Mouse (Mus musculus): ENCODE results near the gene Gfi1. TPM values are rescaled to one million over a fixed set of nuclear protein-coding genes. Genes with fewer than 3 reads are reported as not detected.

Gfi1 gene
- polyA plus RNA-seq, 1 experiment from 2014 or later, result not detected

DNA sequence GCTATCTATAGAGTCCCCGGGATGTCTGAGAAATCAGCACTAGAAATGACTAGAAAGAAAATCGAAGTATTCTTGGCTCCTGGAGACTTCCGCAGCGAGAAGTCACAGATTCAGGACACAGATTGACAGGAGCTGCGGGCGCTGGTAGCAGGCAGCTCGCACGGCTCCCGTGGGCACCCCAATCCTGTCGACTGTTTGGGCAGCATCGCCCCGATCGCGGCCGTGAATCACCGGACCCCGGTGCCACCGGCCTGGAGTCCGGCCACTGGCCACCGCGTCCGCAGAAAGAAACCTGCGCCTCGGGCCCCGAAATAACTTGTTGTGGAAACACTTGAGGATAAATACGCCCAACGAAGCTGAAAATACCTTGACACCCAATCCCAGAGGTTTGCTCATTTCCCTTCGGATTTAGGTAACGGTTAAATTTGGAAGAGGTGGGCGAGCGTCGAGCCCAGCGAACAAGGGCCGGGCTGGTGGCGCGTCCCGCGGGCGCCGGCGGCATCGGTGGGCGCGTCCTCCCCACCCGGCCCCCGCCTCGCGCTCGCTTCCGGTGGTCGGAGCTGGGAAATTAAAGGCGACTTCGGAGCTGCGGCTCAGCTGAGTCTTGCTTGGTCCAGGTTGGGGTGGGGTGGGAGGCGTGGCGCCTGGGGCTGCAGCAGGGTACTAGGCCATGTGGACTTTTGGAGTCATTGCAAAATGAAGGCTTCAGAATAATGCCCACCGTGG is 608 bp upstream of the Gfi1 start:
- H3K36me3 ChIP-seq (ENCODE audit: control insufficient read depth, insufficient read depth, low read length), result no peaks in the 10 kb centered on the region
- ATAC-seq (replicated peaks; ENCODE audit: insufficient number of reproducible peaks, low FRiP score, low TSS enrichment), result no peak
- under 1% methylated on average over 57 of the region's 57 CpGs for WGBS (ENCODE audit: insufficient replicate concordance)
- H3K4me1 ChIP-seq (ENCODE audit: control insufficient read depth, insufficient read depth, low read length), result peaks cover 31% of the 10 kb centered on the region
- peak overlapping the region; percentile 45 for H3K4me3 ChIP-seq (ENCODE audit: low read depth, low read length)
- no peaks in the 10 kb centered on the region for H3K9me3 ChIP-seq (replicated peaks; ENCODE audit: control insufficient read depth, low read length)
- H3K27ac ChIP-seq (ENCODE audit: low read depth, low read length), result no peak overlapping the region
- H3K27me3 ChIP-seq (ENCODE audit: control insufficient read depth, insufficient read depth, low read length), result peaks cover 78% of the 10 kb centered on the region
- H3K9ac ChIP-seq (ENCODE audit: low read depth, low read length), result no peak overlapping the region
- peak overlapping the region; percentile 80 for H3K4me2 ChIP-seq

DNA sequence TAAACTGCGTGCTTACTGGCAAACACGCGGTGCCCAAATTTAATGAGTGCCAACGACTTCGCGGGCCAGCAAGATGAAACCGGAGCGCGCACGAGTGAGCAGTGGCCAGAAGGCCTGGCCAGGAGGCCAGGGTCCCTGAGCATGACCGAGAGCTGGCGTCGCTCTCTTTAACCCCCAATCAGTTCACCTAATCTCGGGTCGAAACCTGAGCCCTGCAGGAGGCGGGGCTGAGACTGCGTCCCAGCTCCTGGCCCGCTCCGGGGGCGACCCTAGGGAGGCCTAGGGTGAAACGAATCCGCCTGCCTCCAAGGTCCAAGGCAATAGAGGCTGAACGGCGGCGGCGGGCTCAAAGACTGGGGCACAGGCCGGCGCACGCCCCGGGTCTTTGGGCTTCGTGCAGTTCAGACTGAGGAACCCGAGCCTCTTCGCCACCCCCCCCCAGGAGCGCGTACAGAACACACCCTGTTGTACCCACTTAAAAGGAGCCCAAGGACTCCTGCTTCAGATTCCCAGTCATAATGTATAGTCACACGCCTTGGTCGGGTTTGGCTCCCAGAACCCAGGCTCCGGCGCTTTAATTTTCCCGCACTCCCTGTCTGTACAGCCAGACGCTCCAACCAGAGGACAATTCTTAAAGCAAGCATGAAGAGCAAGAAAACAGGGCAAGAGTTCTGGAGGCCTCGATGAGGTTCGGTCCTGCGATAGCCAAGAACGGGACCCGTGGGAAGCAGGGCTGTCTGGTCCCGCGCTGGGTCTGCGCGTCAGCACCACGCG is 988 bp downstream of the Gfi1 start:
- peak overlapping the region; percentile 45 for H3K4me3 ChIP-seq (ENCODE audit: low read depth, low read length)
- H3K36me3 ChIP-seq (ENCODE audit: control insufficient read depth, insufficient read depth, low read length), result no peaks in the 10 kb centered on the region
- peak overlapping the region; percentile 80 for H3K4me2 ChIP-seq
- no peak for ATAC-seq (replicated peaks; ENCODE audit: insufficient number of reproducible peaks, low FRiP score, low TSS enrichment)
- peaks cover 41% of the 10 kb centered on the region for H3K4me1 ChIP-seq (ENCODE audit: control insufficient read depth, insufficient read depth, low read length)
- no peaks in the 10 kb centered on the region for H3K9me3 ChIP-seq (replicated peaks; ENCODE audit: control insufficient read depth, low read length)
- no peak overlapping the region for H3K9ac ChIP-seq (ENCODE audit: low read depth, low read length)
- peaks cover 91% of the 10 kb centered on the region for H3K27me3 ChIP-seq (ENCODE audit: control insufficient read depth, insufficient read depth, low read length)
- no peak overlapping the region for H3K27ac ChIP-seq (ENCODE audit: low read depth, low read length)
- WGBS (ENCODE audit: insufficient replicate concordance), result under 1% methylated on average over 52 of the region's 52 CpGs

DNA sequence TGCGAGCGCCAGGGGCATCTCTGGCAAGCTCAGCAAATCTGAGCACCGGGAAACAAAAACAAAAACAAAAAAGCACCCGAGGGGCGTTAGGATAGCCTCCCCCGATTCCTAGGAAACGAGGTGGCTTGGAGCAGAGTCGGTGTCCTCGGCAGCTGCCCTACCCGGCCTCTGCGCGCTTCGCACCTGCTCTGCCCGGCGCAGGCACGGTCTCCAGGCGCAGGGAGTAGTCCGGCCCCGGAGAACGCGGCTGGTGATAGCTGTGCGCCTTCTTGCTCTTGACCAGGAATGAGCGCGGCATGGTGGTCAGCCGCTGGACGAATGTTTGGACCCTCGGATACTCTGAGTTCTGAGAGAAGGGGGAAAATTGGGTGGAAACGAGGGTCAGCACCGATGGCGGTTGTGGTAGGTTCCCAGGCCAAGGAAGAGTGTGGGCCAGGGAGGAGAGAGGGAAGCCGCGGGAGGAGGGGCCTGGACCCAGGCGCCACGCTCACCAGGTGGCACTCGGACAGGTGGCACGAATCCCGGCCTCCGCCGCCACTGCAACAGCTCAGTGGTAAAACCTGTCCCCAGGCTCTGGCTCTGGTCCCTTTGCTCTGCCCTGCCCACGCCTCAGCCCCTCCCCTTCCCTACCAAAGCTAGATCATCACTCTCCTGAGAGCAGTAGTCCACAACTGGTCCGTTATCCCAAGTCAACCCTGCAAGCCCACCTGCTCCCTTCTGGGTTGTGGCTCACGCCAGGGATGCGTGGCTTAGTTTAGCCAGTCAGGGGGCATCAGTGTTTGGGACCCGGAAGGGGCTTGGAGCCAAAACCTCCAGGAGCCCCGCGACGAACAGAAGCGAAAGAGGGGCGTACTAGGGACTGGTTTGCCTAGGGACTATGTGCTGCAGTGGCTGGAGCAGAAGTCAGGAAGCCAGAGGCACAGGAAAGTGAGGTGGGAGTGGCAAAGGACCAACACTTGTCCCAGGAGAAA is 2.0 kb downstream of the Gfi1 start:
- peaks cover 99% of the 10 kb centered on the region for H3K27me3 ChIP-seq (ENCODE audit: control insufficient read depth, insufficient read depth, low read length)
- H3K4me3 ChIP-seq (ENCODE audit: low read depth, low read length), result peak overlapping the region; percentile 45
- peak overlapping the region; percentile 80 for H3K4me2 ChIP-seq
- H3K36me3 ChIP-seq (ENCODE audit: control insufficient read depth, insufficient read depth, low read length), result no peaks in the 10 kb centered on the region
- H3K9ac ChIP-seq (ENCODE audit: low read depth, low read length), result no peak overlapping the region
- H3K27ac ChIP-seq (ENCODE audit: low read depth, low read length), result no peak overlapping the region
- H3K9me3 ChIP-seq (replicated peaks; ENCODE audit: control insufficient read depth, low read length), result no peaks in the 10 kb centered on the region
- peaks cover 41% of the 10 kb centered on the region for H3K4me1 ChIP-seq (ENCODE audit: control insufficient read depth, insufficient read depth, low read length)
- under 1% methylated on average over 49 of the region's 49 CpGs for WGBS (ENCODE audit: insufficient replicate concordance)
- no peak for ATAC-seq (replicated peaks; ENCODE audit: insufficient number of reproducible peaks, low FRiP score, low TSS enrichment)

DNA sequence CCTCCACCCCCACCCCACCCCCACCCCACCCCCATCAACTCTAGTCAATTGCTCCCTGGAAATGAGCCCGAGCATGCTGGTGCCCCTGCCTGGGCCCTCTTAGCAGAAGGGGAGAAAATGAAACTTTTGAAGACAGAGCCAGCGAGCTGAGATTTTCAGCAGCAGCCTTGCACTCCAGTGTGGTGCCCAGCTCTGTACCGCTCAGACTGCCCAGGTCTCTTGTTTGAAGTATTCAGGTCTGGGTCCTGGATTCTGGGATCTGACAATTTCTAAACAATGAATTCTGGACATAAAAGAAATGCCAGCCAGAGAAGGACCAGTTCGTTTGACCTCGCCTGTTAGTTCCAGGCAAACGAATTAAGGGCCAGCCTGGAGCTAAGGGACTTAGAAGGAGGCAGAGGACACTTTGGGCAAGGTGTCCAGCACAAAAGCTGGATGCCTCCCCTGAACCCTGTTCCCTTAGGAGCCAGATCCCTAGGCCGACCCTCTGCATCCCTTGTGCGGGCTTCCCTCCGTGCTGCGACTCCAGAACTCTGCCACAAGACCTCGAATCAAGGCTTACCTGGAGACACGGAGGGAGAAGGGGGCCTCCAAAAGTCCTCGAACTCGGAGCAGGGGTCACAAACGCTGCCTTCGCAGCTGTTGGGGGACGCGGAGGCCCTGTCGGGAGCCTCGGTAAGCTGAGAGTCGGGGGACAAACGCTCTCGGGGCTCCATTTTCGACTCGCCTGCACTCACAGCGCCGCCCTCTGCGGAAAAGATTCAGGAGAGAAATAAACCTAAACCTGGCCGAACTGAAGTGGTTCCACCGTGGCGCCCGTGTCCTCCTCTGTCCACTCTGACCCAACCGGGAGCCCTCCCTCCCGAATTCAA is 2.9 kb downstream of the Gfi1 start:
- Histone ChIP-seq H3K36me3 (ENCODE audit: control insufficient read depth, insufficient read depth, low read length) (no peaks in the 10 kb centered on the region), H3K27me3 (ENCODE audit: control insufficient read depth, insufficient read depth, low read length) (peaks cover 96% of the 10 kb centered on the region), H3K9ac (ENCODE audit: low read depth, low read length) (no peak overlapping the region), H3K4me2 (peak overlapping the region; percentile 80), H3K4me1 (ENCODE audit: control insufficient read depth, insufficient read depth, low read length) (peaks cover 41% of the 10 kb centered on the region), H3K27ac (ENCODE audit: low read depth, low read length) (no peak overlapping the region), H3K9me3 (replicated peaks; ENCODE audit: control insufficient read depth, low read length) (no peaks in the 10 kb centered on the region), H3K4me3 (ENCODE audit: low read depth, low read length) (peak overlapping the region; percentile 45)
- no peak for ATAC-seq (replicated peaks; ENCODE audit: insufficient number of reproducible peaks, low FRiP score, low TSS enrichment)
- 2% methylated on average over 34 of the region's 34 CpGs for WGBS (ENCODE audit: insufficient replicate concordance)

DNA sequence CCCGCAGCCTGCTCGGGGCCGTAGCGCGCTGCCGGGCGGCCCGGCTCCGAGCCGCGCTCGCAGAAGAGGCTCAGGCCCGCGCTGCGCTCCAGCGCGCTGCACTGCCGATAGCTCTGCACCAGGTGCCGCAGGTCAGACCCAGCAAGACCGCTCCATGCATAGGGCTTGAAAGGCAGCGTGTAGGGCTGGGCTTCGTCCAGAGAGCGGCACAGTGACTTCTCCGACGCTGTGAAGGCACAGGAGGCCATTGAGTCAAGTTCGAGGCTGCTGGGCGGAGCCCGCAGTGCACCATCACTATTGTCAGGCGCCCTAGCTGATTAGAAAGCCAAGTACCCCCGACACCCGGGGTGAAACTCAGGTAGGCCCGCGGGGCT is 4.2 kb downstream of the Gfi1 start:
- H3K27ac ChIP-seq (ENCODE audit: low read depth, low read length), result no peak overlapping the region
- WGBS (ENCODE audit: insufficient replicate concordance), result under 1% methylated on average over 33 of the region's 33 CpGs
- H3K9ac ChIP-seq (ENCODE audit: low read depth, low read length), result no peak overlapping the region

DNA sequence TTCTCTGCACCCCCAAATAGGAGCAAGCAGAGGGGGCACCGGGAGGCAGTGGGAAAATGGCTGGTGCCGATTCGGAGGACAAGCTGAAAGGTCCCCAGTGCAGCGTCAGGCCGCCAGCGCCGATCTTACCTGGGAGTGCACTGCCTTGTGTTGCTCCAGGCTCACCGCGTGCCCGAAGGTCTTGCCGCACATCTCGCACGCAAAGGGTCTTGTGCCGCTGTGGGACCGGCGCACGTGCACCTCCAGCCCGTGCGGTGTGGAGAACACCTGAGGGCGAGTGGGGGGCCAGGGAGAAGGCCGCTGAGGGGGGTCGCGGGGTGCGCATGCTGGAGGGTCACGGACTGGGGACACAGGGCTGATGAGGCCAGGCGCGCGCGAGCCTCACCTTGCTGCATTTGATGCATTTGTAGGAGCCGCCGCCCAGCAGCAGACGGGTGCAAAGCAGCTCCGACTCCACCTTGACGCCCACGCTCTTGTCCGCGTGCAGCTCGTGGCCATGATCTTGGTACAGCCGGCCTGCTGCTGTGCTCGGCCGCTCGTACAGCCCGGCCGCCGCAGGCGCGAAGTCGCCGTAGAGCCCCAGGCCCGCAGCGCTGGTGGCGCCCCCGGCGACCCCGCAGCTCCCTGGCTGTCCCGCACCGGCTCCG is 4.7 kb downstream of the Gfi1 start:
- ATAC-seq (replicated peaks; ENCODE audit: insufficient number of reproducible peaks, low FRiP score, low TSS enrichment), result no peak
- Histone ChIP-seq H3K4me3 (ENCODE audit: low read depth, low read length) (peak overlapping the region; percentile 44), H3K9ac (ENCODE audit: low read depth, low read length) (no peak overlapping the region), H3K4me2 (peak overlapping the region; percentile 78), H3K36me3 (ENCODE audit: control insufficient read depth, insufficient read depth, low read length) (no peaks in the 10 kb centered on the region), H3K27me3 (ENCODE audit: control insufficient read depth, insufficient read depth, low read length) (peaks cover 95% of the 10 kb centered on the region), H3K4me1 (ENCODE audit: control insufficient read depth, insufficient read depth, low read length) (peaks cover 39% of the 10 kb centered on the region), H3K27ac (ENCODE audit: low read depth, low read length) (no peak overlapping the region), H3K9me3 (replicated peaks; ENCODE audit: control insufficient read depth, low read length) (no peaks in the 10 kb centered on the region)
- 2% methylated on average over 57 of the region's 58 CpGs for WGBS (ENCODE audit: insufficient replicate concordance)

More for the DNA sequence above, 4.2 kb downstream of the Gfi1 start:
- Histone ChIP-seq H3K4me1 (ENCODE audit: control insufficient read depth, insufficient read depth, low read length) (peaks cover 41% of the 10 kb centered on the region), H3K4me3 (ENCODE audit: low read depth, low read length) (peak overlapping the region; percentile 44), H3K9me3 (replicated peaks; ENCODE audit: control insufficient read depth, low read length) (no peaks in the 10 kb centered on the region), H3K4me2 (peak overlapping the region; percentile 78), H3K36me3 (ENCODE audit: control insufficient read depth, insufficient read depth, low read length) (no peaks in the 10 kb centered on the region), H3K27me3 (ENCODE audit: control insufficient read depth, insufficient read depth, low read length) (peaks cover 96% of the 10 kb centered on the region)
- ATAC-seq (replicated peaks; ENCODE audit: insufficient number of reproducible peaks, low FRiP score, low TSS enrichment), result no peak; the same call in 1 of the 2 replicates

DNA sequence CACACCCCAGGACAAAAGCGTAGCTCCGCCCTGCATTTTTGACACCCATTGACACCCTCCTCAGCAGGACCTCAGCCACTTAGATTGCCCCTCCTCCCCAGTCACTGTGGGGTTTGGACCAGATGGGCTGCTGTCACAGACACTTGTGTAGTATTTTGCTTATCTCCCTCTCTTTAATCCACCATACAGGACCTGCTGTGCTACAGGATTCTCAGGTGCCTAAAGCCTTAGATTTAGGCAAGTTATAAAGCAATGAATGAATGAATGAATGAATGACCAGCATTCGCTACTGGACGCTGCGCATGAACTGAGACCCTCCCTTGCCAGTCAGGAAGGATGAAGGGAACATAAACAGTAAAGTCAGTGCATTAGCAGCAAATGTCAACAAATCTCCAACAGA is 5.3 kb downstream of the Gfi1 start:
- no peak overlapping the region for H3K27ac ChIP-seq (ENCODE audit: low read depth, low read length)
- WGBS (ENCODE audit: insufficient replicate concordance), result 7% methylated on average over 5 of the region's 5 CpGs
- ATAC-seq (replicated peaks; ENCODE audit: insufficient number of reproducible peaks, low FRiP score, low TSS enrichment), result 0 out of 2 replicates have a peak, but pooled peaks have one; percentile 41
- H3K9me3 ChIP-seq (replicated peaks; ENCODE audit: control insufficient read depth, low read length), result no peaks in the 10 kb centered on the region
- H3K36me3 ChIP-seq (ENCODE audit: control insufficient read depth, insufficient read depth, low read length), result no peaks in the 10 kb centered on the region
- peak overlapping the region; percentile 78; the same call in 1 of the 2 replicates for H3K4me2 ChIP-seq
- peak overlapping the region; percentile 44; the same call in 1 of the 2 replicates for H3K4me3 ChIP-seq (ENCODE audit: low read depth, low read length)
- H3K9ac ChIP-seq (ENCODE audit: low read depth, low read length), result no peak overlapping the region
- H3K4me1 ChIP-seq (ENCODE audit: control insufficient read depth, insufficient read depth, low read length), result peaks cover 33% of the 10 kb centered on the region
- peaks cover 90% of the 10 kb centered on the region for H3K27me3 ChIP-seq (ENCODE audit: control insufficient read depth, insufficient read depth, low read length)

Data from heart, embryonic 11.5 days (tissue).